Mouse (Mus musculus): ENCODE data around the gene Gm5294. TPM values are rescaled to one million over a fixed set of nuclear protein-coding genes. Genes with fewer than 3 reads are reported as not detected.
A peak's percentile ranks its signal among the peaks of the same experiment; 100 is the strongest.

Gene Gm5294
- not detected in 2 replicates for polyA plus RNA-seq (2014; fragmentation: Nextera tagmentation; extraction: Ambion mirVana)

GRCm38 (mm10) chr5:138819780-138820179 lies at the start of gene Gm5294:
Gene Gm5294 (plus strand): TSS chr5:138820080.
- Histone ChIP-seq H3K27ac (ENCODE audit: low read depth) (no peak within 1 kb of the TSS), H3K4me2 (peak within 1 kb of the TSS; percentile 62), H3K27me3 (ENCODE audit: insufficient read depth, low read length) (peaks cover 57% of the 10 kb centered on the region), H3K36me3 (ENCODE audit: insufficient read depth) (no peaks in the 10 kb centered on the region), H3K4me1 (ENCODE audit: insufficient read depth) (no peaks in the 10 kb centered on the region), H3K4me3 (ENCODE audit: low read depth, low read length) (peak within 1 kb of the TSS; percentile 35), H3K9ac (peak within 1 kb of the TSS; percentile 38; the same call in 1 of the 2 replicates), H3K9me3 (ENCODE audit: low read depth, low read length) (no peaks in the 10 kb centered on the region)
- ATAC-seq (ENCODE audit: insufficient read depth) (no peak), DNase-seq (no peak)
- no peak for TF ChIP-seq CTCF (IDR thresholded peaks at IDR 0.05; ENCODE audit: low read depth)
- 9% methylated on average over 21 of the region's 21 CpGs for WGBS

- Histone ChIP-seq H3K9me3 (ENCODE audit: low read depth, low read length) (no peaks in the 10 kb centered on the region), H3K27me3 (ENCODE audit: insufficient read depth, low read length) (no peaks in the 10 kb centered on the region), H3K9ac (no peak overlapping the region), H3K36me3 (ENCODE audit: insufficient read depth) (no peaks in the 10 kb centered on the region), H3K4me2 (no peak overlapping the region), H3K27ac (ENCODE audit: low read depth) (no peak overlapping the region), H3K4me1 (ENCODE audit: insufficient read depth) (peaks cover 4% of the 10 kb centered on the region; the same call in 1 of the 2 replicates), H3K4me3 (ENCODE audit: low read depth, low read length) (no peak overlapping the region)
- DNase-seq = no peak
- ATAC-seq (ENCODE audit: insufficient read depth) = no peak
- WGBS = 92% methylated on average over 5 of the region's 5 CpGs
- TF ChIP-seq CTCF (IDR thresholded peaks at IDR 0.05; ENCODE audit: low read depth) = no peak
Measured at GRCm38 (mm10) chr5:138775096-138775495, 44.8 kb upstream of the Gm5294 start.

GRCm38 (mm10) chr5:138776346-138776745 lies 43.5 kb upstream of the Gm5294 start:
- ATAC-seq (ENCODE audit: insufficient read depth) = no peak
- no peaks in the 10 kb centered on the region for H3K27me3 ChIP-seq (ENCODE audit: insufficient read depth, low read length)
- DNase-seq = no peak

GRCm38 (mm10) chr5:138778731-138779463 lies 41.0 kb upstream of the Gm5294 start:
- ATAC-seq (ENCODE audit: insufficient read depth) (peak; percentile 44; the same call in 1 of the 2 replicates), DNase-seq (peak; percentile 33)
- Histone ChIP-seq H3K9me3 (ENCODE audit: low read depth, low read length) (no peaks in the 10 kb centered on the region), H3K27ac (ENCODE audit: low read depth) (no peak overlapping the region), H3K27me3 (ENCODE audit: insufficient read depth, low read length) (no peaks in the 10 kb centered on the region), H3K4me2 (no peak overlapping the region), H3K4me1 (ENCODE audit: insufficient read depth) (peaks cover 4% of the 10 kb centered on the region; the same call in 1 of the 2 replicates), H3K36me3 (ENCODE audit: insufficient read depth) (no peaks in the 10 kb centered on the region), H3K4me3 (ENCODE audit: low read depth, low read length) (no peak overlapping the region), H3K9ac (no peak overlapping the region)
- WGBS = 57% methylated on average over 9 of the region's 9 CpGs
- no peak for TF ChIP-seq CTCF (IDR thresholded peaks at IDR 0.05; ENCODE audit: low read depth)

More at GRCm38 (mm10) chr5:138776346-138776745, 43.5 kb upstream of the Gm5294 start:
- no peak for TF ChIP-seq CTCF (IDR thresholded peaks at IDR 0.05; ENCODE audit: low read depth)
- H3K4me1 ChIP-seq (ENCODE audit: insufficient read depth) = peaks cover 4% of the 10 kb centered on the region; the same call in 1 of the 2 replicates
- H3K36me3 ChIP-seq (ENCODE audit: insufficient read depth) = no peaks in the 10 kb centered on the region
- no peak overlapping the region for H3K4me2 ChIP-seq
- H3K4me3 ChIP-seq (ENCODE audit: low read depth, low read length) = no peak overlapping the region
- no peaks in the 10 kb centered on the region for H3K9me3 ChIP-seq (ENCODE audit: low read depth, low read length)
- 50% methylated on average over 1 of the region's 1 CpGs for WGBS
- H3K27ac ChIP-seq (ENCODE audit: low read depth) = no peak overlapping the region
- H3K9ac ChIP-seq = no peak overlapping the region

- ATAC-seq (ENCODE audit: insufficient read depth) = no peak
- no peak overlapping the region for H3K27ac ChIP-seq (ENCODE audit: low read depth)
- H3K9me3 ChIP-seq (ENCODE audit: low read depth, low read length) = no peaks in the 10 kb centered on the region
- no peak overlapping the region for H3K9ac ChIP-seq
- no peaks in the 10 kb centered on the region for H3K36me3 ChIP-seq (ENCODE audit: insufficient read depth)
- peaks cover 4% of the 10 kb centered on the region; the same call in 1 of the 2 replicates for H3K4me1 ChIP-seq (ENCODE audit: insufficient read depth)
- H3K27me3 ChIP-seq (ENCODE audit: insufficient read depth, low read length) = no peaks in the 10 kb centered on the region
- 52% methylated on average over 3 of the region's 3 CpGs for WGBS
- no peak for TF ChIP-seq CTCF (IDR thresholded peaks at IDR 0.05; ENCODE audit: low read depth)
- DNase-seq = no peak
- no peak overlapping the region for H3K4me2 ChIP-seq
- no peak overlapping the region for H3K4me3 ChIP-seq (ENCODE audit: low read depth, low read length)
Measured at GRCm38 (mm10) chr5:138779655-138780054, 40.2 kb upstream of the Gm5294 start.

GRCm38 (mm10) chr5:138782697-138783096 lies 37.2 kb upstream of the Gm5294 start:
- no peak for TF ChIP-seq CTCF (IDR thresholded peaks at IDR 0.05; ENCODE audit: low read depth)
- Histone ChIP-seq H3K27me3 (ENCODE audit: insufficient read depth, low read length) (no peaks in the 10 kb centered on the region), H3K27ac (ENCODE audit: low read depth) (no peak overlapping the region), H3K9ac (no peak overlapping the region), H3K4me2 (no peak overlapping the region), H3K4me1 (ENCODE audit: insufficient read depth) (peaks cover 4% of the 10 kb centered on the region; the same call in 1 of the 2 replicates), H3K9me3 (ENCODE audit: low read depth, low read length) (no peaks in the 10 kb centered on the region), H3K4me3 (ENCODE audit: low read depth, low read length) (no peak overlapping the region), H3K36me3 (ENCODE audit: insufficient read depth) (no peaks in the 10 kb centered on the region)
- 95% methylated on average over 1 of the region's 1 CpGs for WGBS
- ATAC-seq (ENCODE audit: insufficient read depth) = no peak
- no peak for DNase-seq

GRCm38 (mm10) chr5:138783181-138783580 lies 36.7 kb upstream of the Gm5294 start:
- WGBS = 72% methylated on average over 8 of the region's 8 CpGs
- no peak for TF ChIP-seq CTCF (IDR thresholded peaks at IDR 0.05; ENCODE audit: low read depth)
- Histone ChIP-seq H3K27ac (ENCODE audit: low read depth) (no peak overlapping the region), H3K36me3 (ENCODE audit: insufficient read depth) (no peaks in the 10 kb centered on the region), H3K4me2 (no peak overlapping the region), H3K4me3 (ENCODE audit: low read depth, low read length) (no peak overlapping the region), H3K27me3 (ENCODE audit: insufficient read depth, low read length) (no peaks in the 10 kb centered on the region), H3K9me3 (ENCODE audit: low read depth, low read length) (no peaks in the 10 kb centered on the region), H3K4me1 (ENCODE audit: insufficient read depth) (peaks cover 4% of the 10 kb centered on the region; the same call in 1 of the 2 replicates), H3K9ac (no peak overlapping the region)
- DNase-seq = no peak
- no peak for ATAC-seq (ENCODE audit: insufficient read depth)

Data from lung, embryonic 14.5 days (tissue).